Mouse (Mus musculus): ENCODE data around the gene Dner.

The Dner gene

DNA sequence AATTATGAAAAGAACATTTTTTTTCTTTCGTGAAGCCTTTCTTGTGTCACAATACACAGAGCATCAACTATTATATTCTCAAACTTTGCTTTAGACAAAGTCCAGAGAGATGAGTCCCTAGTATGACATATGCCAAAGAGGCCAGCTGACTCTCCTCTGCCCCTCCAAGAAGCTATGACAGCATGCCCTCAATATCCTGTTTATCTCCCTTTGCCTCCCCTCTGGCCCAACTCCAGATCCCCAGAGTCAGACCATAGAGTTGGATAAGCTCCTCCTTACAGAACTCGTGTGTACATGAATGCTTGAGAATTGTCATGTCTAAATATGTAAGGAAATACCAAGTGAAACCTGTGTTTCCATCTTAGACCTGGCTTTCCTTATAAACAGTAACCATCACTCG, 170.5 kb downstream of the Dner start:
- no peak for DNase-seq (ENCODE audit: low spot score)

DNA sequence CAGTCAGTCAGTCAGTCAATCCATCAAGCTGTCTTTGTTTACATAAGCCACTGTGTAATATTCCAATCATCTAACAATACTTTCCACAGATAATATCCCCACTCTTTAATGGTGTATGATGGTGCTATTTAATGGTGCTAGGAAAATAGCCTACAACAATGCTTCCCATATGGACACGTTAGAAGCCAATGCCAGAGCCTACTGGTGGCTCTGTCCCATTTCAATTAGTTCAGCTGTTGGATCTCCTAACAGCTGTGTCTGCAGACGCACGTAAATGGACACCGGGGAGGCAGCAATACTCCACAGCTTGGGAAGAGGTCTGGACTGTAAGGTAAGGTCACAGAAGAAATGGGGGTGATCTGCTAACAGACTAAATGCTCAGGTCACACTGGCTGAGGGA, 171.6 kb downstream of the Dner start:
- no peak for DNase-seq (ENCODE audit: low spot score)

DNA sequence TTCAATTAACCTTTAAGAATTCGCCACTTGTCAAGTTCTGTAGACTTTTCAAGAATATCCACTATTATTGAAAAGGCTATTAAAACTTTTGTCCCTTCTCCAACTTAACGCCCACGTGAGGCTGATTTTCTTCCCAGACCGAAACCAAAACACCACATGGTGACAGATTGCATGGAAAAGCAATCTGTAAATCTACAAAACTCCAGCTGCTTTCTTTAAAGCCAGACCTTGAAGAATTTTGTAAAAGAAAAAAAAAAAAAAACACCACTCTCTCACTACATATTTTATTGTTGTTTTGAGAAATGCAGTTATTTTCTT, 173.1 kb downstream of the Dner start:
- no peak for DNase-seq (ENCODE audit: low spot score)

DNA sequence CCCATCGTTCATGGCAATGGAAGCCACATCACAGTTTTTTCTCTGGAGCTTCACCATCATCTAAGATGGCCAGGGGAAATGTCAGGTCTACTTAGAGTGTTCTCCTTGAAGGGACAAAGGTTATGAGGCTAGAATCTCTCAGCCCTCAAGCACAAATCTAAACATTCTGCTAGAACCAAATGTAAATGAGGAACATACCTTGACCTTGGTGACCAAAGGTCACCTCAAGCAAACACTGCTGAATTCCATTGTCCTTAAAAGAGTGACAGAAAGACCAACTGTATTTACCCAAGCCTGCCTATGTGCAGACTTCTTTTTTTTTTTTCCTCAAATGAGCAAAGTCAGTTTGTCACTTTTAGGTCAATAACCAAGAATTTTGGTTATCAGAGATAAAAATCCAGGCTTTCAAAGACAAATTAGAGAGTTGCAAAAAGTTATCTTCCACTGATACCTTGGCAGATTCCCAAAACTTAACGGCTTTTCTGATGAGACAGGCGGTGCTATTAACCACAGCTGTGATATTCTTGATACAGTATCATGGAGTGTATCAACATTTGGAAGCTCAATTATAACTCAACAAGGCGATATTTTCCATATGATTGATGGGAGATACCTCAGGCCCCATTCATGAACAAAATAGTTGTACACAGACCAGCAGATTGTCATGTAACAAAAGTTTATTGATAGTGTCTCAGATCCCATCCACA, 173.6 kb downstream of the Dner start:
- DNase-seq (ENCODE audit: low spot score) = no peak

DNA sequence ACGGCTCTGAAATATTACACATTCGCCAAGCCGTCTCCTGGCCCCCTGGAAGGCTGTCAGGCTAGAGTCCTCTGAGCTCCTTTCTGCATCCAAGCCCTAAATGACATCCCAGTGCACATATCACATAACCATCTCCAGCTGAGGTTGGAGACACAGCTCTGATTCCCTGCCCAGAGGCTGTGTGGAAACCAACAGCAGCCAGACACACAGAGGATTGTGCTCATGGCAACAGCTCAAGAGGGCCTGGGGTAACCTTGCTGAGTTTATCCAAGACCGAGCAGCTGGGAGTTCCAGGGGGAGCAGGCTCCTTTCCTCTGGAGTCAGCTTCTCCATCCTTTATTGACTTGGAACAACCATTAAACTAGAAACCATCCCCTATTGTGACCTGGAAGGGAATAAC, 177.7 kb downstream of the Dner start:
- no peak for DNase-seq (ENCODE audit: low spot score)

DNA sequence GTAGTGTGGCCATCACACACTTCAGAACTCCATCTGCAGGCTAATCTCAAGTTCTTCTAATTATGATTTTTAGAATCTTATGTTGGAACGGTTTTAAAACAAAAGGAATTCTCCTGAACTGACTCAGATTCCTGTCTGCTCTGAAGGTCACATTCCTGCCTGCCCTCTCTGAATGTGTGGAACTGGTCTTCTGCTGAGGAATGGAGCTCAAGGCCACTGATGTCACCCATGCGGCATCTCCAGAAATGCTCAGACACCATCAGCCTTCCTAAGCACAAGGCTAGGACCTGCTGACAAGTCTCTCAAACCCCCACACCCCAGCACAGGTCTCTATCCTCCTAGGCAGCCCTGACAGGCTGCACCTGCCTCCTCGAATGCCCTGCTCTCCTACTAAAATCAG, 182.8 kb downstream of the Dner start:
- no peak for DNase-seq (ENCODE audit: low spot score)

DNA sequence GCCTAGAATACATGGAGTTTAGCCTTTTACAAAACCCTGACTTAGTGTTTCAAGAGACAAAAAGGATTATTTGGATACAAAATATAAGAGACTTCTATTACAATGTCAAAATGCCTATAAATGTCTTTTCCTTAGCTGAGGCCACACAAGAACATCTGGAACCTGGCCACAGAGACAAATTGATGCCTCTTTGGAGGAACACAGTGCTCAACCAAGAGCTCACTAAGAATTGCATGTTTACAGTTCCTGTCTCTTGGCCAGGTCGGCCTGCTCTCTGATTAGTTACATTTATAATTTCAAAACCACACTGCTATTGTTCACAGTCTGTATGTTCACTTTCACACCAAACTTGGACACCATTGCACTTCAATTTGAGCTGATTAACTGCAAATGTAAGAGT, 187.5 kb downstream of the Dner start:
- no peak for DNase-seq (ENCODE audit: low spot score)

DNA sequence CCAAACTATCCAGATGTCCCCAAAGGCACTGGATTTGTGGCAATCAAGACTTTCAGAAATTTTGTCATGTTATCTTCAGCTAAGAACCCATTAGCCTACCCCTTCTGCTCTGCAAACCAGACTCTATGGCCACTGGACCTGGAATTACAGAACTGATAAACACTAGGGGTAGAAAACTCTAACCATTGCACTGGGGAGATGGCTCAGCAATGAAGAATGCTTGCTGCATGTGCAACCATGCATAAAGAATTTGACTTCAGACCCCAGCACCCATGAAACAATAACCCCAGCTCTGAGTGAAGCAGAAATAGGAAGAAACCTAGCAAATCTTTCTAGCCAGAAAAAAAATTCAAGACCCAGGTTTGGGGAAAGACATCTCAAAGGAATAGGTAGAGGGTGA, 188.5 kb downstream of the Dner start:
- DNase-seq (ENCODE audit: low spot score) = no peak

DNA sequence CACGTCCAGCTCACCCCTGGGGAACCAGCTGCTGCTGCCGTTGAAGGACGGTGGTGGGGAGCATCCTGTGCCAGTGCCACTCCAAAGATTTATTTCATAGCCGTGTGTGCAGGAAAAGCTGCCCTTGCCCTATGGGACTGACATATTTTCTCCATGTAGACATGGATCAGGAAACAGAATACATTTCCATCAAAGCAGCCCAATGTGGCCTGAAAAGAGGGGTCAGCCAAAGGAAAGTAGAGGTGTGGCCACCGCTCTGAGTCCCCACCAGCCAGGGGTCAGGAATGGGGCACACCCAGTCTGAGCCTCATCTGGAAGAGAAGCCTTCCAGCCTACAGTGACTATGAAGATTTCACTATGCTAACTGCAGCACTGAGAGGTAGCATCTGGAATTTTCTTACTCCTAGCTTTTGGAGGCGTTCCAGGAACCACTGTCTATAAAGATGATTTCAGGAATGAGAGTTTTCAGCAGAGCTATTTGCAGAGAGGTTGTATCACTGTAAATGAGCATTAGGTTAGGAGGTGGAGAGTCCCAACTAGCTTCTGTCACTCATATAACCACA, 189.0 kb downstream of the Dner start:
- no peak for DNase-seq (ENCODE audit: low spot score)

DNA sequence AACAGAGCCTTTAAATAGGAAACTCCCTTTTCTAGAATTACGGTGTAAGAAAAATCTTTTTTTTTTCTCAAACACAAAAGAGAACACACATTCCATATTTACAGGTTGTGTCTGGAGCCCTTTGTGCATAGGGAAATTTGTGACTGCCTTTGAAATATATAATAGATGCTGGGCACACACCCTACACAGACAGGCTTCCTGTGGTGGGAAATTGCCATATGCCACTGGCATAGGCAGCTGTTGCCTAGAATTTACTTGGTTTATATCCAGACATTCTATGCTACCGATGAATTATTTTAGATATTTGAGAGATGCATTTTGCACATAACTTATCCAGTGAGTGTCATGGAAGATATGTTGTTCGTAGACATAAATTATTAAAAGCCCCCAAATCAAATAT, 195.3 kb downstream of the Dner start:
- no peak for DNase-seq (ENCODE audit: low spot score)

DNA sequence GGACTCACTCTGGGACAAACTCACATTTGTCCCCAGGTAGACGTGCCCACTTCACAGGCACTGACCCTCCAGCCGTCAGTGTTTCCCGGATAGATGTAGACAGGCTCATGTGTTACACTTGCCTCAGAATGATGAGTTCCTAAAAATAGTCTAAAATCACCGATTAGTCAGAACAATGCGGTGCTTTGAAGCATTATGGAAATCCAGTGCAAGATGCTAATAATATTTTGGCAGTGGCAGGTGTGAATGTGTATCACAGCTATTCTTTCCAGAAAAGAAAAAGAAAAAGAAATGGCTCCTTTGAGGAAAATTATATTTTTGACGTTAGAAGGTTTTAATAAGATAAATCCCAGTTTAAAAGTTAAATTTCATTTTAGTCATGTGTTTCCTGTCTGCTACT, 204.3 kb downstream of the Dner start:
- DNase-seq (ENCODE audit: low spot score) = no peak

DNA sequence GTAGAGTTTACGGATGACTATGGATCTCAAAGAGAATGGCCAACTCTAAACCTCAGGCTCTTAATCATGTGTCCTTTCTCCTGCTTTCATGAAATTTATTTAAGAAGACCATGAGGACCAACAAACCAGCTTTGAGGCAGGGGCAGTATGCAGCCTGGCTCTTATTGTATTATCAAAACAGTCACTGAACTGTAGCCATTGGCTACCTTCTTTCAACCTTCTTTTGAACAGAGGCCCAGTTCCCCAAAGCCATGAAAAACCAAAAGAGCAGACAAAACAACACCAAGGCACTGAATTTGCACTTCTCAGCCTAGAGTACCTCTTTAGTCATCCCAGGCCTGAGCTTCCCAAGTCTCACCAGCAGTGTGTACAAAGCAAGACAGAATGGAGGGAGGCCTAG, 207.5 kb downstream of the Dner start:
- DNase-seq (ENCODE audit: low spot score) = no peak

DNA sequence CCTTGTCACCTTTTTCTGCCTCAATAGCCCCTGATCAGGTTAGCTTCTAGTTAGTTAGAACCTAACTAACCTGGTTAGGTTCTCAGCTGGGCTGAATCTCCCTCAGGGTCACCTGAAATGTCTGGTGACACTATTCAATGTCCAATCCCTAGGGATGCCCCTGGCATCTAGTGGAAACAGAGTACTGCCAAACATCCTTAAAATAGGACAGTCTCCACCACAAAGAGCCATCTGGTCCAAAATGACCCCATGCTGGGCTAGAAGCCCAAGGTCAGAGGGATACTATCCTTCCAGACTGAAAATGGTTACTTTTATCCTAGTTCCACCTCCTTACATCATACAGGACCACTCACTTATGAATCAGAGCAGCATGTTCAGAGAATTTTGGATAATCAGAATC, 211.0 kb downstream of the Dner start:
- no peak for DNase-seq (ENCODE audit: low spot score)

DNA sequence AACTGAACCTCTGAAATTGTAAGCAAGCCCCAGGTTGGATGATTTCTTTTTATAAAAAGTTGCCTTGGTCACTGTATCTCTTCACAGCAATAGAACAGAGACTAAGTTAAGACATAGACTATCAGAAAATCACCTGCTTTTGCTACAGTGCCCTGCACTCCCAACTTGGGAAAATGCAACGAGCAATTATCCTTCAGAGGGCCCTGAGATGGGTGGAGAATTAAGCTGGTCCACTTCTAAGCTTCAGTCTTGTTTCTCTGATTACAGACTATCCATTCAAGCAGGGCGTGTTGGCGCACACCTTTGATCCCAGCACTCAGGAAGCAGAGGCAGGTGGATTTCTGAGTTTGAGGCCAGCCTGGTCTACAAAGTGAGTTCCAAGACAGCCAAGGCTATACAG, 211.4 kb downstream of the Dner start:
- DNase-seq (ENCODE audit: low spot score) = no peak

DNA sequence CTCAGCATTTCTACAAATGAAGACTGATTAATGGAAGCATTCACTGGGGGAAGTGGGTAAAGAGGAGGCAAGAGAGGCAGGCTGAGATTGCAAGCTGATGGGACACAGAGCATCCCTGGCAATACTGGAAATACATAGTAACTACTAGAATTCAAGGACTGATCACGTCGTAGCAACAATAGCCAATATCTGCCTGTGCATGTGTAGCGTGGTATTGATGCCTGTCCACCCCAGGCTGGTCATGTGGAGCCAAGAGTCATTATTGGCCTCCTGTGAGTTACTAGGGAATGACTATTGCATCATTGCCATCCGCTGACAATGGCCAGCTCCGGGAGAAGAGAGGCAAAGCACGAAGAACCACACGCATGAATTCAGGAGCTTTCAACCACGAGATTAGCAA, 216.0 kb downstream of the Dner start:
- no peak for DNase-seq (ENCODE audit: low spot score)

DNA sequence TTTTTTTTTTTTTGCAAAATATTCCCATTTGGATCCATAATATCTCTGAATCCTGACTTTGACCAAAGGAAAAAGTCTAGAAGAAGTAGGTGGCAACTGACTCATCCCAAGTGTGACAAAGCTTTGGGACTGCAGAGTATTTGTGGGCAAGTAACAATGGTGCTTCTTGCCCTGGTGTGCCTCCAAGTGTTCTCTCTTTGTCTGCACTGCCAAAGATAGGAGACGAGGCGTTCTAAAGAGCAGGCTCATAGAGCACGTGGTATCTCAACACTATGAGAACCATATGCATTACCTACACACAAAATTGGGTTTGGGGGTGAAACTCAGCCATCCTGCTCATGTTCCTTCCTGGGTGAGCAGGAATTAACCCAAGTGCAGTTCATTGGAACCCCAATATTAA, 221.7 kb downstream of the Dner start:
- DNase-seq (ENCODE audit: low spot score) = no peak

DNA sequence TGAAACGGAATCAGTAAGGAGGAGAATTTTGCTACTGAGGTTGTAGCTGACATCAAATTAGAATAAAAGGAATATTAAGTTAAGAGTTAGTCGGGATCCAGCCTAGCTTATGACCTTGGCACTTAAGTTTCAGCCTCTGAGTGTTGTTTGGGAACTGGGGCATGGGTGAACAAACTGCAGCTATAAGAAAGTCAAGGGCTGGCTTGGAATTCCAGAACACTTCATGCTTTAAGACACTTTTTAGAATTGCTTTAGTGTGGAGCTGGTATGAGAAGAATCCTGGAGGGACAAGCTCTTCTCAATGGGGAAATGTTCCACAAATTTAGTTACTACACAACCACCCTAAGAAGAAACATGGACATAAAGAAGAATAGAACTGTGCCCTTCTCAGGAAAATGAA, 223.8 kb downstream of the Dner start:
- no peak for DNase-seq (ENCODE audit: low spot score)

DNA sequence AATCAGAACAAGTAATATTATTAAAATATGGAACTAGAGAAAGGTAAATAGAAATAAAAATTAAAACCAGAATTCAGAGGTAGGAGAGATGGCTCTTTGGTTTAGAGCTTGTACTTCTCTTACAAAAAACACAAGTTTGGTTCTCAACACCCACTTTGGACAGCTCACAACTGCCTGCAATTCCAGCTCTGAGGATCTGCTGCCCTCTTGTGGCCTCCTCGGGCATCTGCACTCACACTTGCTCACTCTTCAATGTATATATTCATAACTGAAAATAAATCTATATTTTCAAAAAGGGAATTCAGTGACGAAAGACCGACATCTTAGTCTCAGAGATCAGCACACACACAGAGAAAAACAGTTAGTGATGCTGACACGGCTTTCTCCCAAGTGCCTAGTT, 225.7 kb downstream of the Dner start:
- DNase-seq (ENCODE audit: low spot score) = peak; percentile 1

DNA sequence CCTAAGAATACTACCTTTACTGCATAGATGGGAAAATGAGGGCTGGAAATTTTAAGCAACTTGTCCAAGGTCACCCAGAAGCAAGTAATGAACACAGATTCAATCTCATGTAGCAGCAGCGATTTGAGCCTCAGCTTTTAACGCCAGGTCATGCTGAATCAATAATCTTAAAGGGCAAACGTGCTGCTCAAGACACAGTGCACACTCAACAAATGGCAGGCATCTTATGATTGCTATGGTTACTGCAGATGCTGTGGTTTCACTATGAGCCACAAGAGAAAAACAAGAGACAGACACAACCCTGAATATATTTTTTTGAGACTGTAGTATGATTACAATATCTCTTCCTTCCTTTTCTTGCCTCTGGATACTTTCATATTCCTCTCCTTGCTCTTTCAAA, 228.4 kb downstream of the Dner start:
- DNase-seq (ENCODE audit: low spot score) = no peak

DNA sequence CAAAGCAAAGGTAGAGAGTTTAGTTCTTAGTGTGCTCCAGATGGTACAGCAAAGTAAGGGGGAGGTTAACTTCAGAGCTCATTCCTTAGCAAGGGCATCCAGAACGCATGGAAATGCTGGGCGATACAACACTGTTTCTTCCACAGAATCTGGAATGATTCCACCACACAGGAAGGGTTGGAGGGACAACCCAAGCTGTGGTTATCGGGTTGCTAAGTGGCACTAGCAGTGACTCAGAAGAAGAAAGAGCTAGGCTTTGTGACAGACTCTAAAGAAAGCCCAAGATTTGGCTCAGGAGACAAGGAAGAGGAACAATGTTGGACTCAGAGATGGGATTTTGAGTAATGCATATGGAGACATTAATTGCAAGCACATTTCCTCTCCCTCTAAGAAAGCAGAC, 231.3 kb downstream of the Dner start:
- DNase-seq (ENCODE audit: low spot score) = no peak

DNA sequence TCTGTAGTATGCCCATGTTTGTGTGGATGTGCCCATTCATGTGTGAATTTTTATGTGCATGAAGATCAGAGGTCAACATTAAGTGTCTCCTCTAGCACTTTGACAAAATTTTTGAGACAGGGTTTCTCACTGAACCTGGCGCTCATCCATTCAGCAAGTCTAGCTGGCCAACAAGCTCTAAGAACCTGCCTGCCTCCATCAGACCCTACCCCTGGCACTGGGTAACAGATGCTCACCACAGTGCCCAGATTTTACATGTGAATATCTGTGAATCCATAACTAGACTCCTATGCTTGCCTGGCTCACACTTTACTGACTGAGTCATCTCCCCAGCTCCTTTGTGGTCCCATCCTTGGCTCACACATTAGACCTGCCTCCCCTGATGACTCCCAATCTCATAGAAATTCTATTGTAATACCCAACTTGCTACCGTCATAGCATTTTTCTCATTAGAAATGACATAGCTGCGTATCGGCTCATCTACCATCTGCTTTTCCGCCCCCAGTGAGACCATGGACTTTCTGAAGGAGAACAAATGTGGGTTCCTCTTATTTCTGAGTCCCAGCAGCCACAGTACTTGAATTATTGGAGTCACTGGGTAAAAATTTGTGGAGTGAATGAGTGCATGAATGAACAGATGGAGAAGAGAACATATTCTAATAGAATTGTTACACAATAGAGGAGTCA, 231.9 kb downstream of the Dner start:
- no peak for DNase-seq (ENCODE audit: low spot score)

DNA sequence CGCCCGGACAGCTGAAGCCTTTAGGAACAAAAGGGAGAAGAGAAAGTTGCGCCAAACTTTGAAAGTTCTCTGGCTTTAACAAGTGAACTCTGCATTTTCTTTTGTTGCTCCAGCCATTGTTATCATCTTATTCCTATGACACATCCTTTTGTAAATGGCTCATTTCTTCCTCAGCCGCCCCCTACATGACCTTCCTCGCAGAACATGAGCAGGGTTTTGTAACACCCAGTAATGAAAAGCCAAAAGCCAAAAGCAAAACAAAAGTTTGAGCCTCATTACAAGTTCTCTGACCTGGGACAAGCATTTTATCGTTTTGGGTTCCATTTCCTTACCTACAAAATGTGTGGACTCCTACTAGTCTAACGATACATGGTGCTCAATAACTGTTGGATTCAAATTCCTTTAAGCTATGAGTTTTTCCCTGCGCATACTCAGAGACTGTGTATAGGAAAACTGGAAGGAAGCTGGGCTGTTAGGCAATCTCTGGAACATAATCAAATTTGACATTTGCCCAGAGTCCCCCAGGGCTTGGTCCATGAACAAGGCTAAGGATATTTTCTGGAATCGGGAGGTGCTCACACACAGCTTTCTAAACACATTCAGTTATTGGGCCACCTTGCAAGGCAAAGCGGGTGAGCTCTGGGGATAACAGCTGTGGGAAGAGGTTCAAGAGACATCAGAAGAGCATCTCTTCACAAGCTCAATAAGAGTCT, 246.3 kb downstream of the Dner start:
- DNase-seq (ENCODE audit: low spot score) = no peak

DNA sequence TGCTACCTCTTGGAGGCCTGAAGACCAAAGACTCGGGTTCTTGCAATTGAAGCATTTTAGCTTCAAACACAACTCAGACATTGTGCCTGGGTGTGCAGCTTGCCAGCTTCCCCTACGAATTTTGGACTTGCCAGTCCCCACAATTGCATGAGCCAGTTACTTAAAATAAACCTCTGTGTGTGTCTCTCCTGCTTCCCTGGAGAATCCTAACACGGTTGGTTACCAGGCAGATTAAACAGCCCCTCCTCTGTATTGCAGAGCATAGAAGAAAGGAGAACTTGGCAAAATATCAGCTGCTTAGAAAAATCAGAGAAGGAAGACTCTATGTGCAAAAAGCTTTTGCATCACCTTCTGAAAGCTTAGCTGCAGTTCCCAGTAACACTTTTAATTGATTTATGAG, 252.4 kb downstream of the Dner start:
- DNase-seq (ENCODE audit: low spot score) = no peak
